Mouse (Mus musculus): ENCODE results near the gene Ube2e2. TPM values are rescaled to one million over a fixed set of nuclear protein-coding genes. Genes with fewer than 3 reads are reported as not detected.
"Not testable (repeated sequence)": the region's sequence is repeated elsewhere in the genome, so short reads cannot be mapped to it uniquely, and the experiment has no call there.

Ube2e2 gene
- polyA plus RNA-seq, 1 experiment from 2014 or later: 117 TPM

DNA sequence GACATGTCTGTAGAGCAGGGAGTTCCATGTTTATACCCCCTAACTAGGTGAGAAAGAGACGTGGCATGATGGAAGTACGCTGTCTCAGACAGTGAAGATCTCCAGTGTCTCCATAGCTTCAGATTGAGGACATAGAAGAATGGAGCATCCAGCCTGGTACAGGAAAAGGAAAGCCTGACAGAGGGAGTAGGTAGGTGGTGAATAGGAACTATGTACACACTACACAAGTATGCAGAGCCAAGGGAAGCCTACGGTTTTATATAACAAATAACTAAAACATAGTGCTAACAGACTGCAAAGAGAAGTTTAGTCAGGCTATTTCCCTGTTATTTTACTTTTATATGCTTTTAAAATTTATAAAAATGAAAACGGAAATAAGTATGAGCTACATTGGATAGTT lies 312.3 kb downstream of the Ube2e2 start:
- Histone ChIP-seq H3K27me3 (no peaks in the 10 kb centered on the region), H3K4me1 (peaks cover 2% of the 10 kb centered on the region; the same call in 1 of the 2 replicates), H3K4me2 (replicated peaks) (no peak overlapping the region), H3K4me3 (no peak overlapping the region), H3K36me3 (no peaks in the 10 kb centered on the region), H3K9ac (replicated peaks) (no peak overlapping the region), H3K9me3 (no peaks in the 10 kb centered on the region), H3K27ac (replicated peaks) (no peak overlapping the region)
- 91% methylated on average over 4 of the region's 4 CpGs for WGBS
- ATAC-seq (replicated peaks): no peak

DNA sequence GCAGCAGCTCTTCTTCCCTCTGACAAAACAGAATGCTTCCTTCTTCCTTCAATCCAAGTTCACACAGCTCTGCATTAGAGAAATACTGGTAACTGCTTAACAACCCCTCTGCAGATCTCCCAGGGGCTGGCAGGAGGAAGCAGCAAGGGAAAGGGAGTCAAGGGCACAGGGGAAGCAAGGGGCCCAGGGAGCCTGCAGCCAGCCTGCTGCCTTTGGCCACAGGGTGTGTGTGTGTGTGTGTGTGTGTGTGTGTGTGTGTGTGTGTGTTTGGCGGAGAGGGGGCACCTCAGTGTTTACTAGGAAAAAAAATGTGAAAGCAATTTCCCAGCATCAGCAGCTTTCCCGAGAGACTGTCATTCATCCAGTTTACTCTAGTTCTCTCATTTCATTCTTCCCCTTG lies 319.3 kb downstream of the Ube2e2 start:
- Histone ChIP-seq H3K9me3 (no peaks in the 10 kb centered on the region), H3K4me3 (no peak overlapping the region), H3K4me1 (peaks cover 16% of the 10 kb centered on the region), H3K27me3 (no peaks in the 10 kb centered on the region), H3K36me3 (no peaks in the 10 kb centered on the region), H3K27ac (replicated peaks) (no peak overlapping the region), H3K9ac (replicated peaks) (no peak overlapping the region), H3K4me2 (replicated peaks) (no peak overlapping the region)
- no peak for ATAC-seq (replicated peaks)
- 62% methylated on average over 1 of the region's 2 CpGs for WGBS

DNA sequence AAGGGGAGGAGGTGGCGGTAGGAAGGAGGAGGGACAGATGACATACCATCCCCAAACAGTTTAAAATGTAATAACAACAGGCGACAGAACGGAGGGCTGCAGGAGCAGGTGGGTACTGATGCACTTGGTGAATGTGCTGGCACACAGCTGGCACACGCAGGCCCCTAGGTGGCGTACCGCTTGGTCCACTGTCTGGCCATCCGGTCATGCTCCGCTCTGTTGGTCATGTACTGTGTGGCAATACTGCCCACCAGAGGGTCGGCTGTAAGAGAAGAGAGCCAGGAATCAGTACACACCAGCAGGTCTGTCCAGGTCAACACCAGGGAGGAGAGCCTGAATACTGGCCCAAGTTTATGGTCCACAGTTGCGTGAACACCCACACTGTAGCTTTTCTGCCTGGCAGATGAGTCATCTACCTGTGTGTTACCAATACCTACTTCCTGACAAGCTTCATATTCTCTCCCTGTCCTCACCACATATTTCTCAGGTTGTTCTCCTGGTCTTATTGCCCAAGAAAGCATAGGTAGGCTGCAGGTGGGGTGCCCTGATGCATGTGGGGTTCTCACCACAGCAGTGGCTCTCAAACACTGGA lies 319.8 kb downstream of the Ube2e2 start:
- Histone ChIP-seq H3K9ac (replicated peaks) (no peak overlapping the region), H3K9me3 (no peaks in the 10 kb centered on the region), H3K36me3 (no peaks in the 10 kb centered on the region), H3K4me3 (no peak overlapping the region), H3K4me1 (peaks cover 16% of the 10 kb centered on the region), H3K27me3 (no peaks in the 10 kb centered on the region), H3K27ac (replicated peaks) (no peak overlapping the region), H3K4me2 (replicated peaks) (no peak overlapping the region)
- 55% methylated on average over 10 of the region's 10 CpGs for WGBS
- peak; percentile 61 for ATAC-seq (replicated peaks)

GRCm38 (mm10) chr14:18573286-18573956 lies 320.6 kb downstream of the Ube2e2 start:
- no peaks in the 10 kb centered on the region for H3K9me3 ChIP-seq
- H3K36me3 ChIP-seq: no peaks in the 10 kb centered on the region
- no peak overlapping the region for H3K4me2 ChIP-seq (replicated peaks)
- 13% methylated on average over 4 of the region's 4 CpGs for WGBS
- no peaks in the 10 kb centered on the region for H3K27me3 ChIP-seq
- no peak overlapping the region for H3K4me3 ChIP-seq
- no peak overlapping the region for H3K27ac ChIP-seq (replicated peaks)
- peaks cover 16% of the 10 kb centered on the region for H3K4me1 ChIP-seq
- peak; percentile 87 for ATAC-seq (replicated peaks)
- no peak overlapping the region for H3K9ac ChIP-seq (replicated peaks)

- Histone ChIP-seq H3K27ac (replicated peaks) (no peak overlapping the region), H3K4me1 (peaks cover 16% of the 10 kb centered on the region), H3K9me3 (no peaks in the 10 kb centered on the region), H3K4me3 (no peak overlapping the region), H3K36me3 (no peaks in the 10 kb centered on the region), H3K4me2 (replicated peaks) (no peak overlapping the region), H3K27me3 (no peaks in the 10 kb centered on the region), H3K9ac (replicated peaks) (no peak overlapping the region)
- peak; percentile 18; the same call in 1 of the 2 replicates for ATAC-seq (replicated peaks)
- WGBS: 15% methylated on average over 4 of the region's 4 CpGs
Measured at GRCm38 (mm10) chr14:18572852-18573251, 321.2 kb downstream of the Ube2e2 start.

DNA sequence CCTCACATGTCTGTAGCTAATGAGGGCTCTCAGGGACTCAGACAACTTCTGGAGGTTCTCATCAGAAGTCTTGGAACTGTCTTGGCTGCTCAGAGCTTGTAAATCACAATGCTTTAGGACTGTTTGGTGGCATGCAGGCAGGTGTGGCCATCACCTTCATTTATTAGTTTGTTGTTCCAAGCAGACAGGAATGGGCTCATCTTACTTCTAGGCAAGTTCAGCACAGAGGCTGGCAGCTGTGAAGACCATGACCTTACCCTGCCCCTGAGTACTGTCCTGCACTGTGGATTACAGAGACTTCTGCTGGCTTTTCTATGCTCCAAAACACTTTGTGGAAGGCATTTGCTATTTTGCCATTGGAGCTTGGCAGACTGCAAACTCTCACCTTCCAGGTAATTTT lies 324.5 kb downstream of the Ube2e2 start:
- no peak overlapping the region for H3K4me2 ChIP-seq (replicated peaks)
- no peak for ATAC-seq (replicated peaks)
- H3K27me3 ChIP-seq: no peaks in the 10 kb centered on the region

DNA sequence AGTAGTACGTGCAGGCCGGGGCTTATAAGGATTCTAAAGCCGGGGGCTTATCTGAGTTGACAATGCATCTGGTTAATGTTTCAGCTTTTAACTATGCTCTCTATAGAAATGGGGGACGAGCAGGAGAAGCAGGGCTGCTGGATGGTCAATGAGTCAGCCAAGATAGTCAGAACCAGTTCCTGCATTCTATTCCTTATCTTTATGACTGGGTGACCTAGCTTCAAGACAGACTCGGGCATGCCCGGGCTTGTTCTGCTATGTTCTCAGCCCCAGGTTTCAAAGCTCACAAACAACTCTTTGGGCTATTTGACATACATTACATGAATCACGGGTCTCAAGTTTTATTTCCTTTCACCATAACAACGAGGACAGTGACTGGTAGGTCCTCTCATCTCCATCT lies 329.1 kb downstream of the Ube2e2 start:
- ATAC-seq (replicated peaks): not testable (repeated sequence)

More for the DNA sequence above, 324.5 kb downstream of the Ube2e2 start:
- Histone ChIP-seq H3K27ac (replicated peaks) (no peak overlapping the region), H3K4me3 (no peak overlapping the region), H3K9me3 (no peaks in the 10 kb centered on the region), H3K9ac (replicated peaks) (no peak overlapping the region), H3K4me1 (peaks cover 16% of the 10 kb centered on the region), H3K36me3 (no peaks in the 10 kb centered on the region)

DNA sequence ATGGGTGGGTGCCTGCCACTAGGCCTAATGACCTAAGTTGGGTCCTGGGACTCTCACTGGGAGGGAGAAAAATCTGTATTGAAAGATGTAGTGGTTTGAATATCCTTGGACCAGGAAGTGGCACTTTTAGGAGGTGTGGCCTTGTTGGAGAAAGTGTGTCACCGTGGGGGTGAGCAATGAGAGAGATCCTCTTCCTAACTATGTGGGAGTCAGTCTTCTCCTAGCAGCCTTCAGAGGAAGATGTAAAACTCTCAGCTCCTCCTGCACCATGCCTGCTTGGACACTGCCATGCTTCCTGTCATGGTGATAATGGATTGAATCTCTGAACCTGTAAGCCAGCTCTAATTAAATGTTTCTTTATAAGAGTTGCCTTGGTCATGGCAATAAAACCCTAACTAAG lies 338.8 kb downstream of the Ube2e2 start:
- WGBS: 58% methylated on average over 1 of the region's 1 CpGs
- ATAC-seq (replicated peaks): no peak
- Histone ChIP-seq H3K9ac (replicated peaks) (no peak overlapping the region), H3K36me3 (no peaks in the 10 kb centered on the region), H3K27ac (replicated peaks) (no peak overlapping the region), H3K27me3 (no peaks in the 10 kb centered on the region), H3K4me1 (peaks cover 10% of the 10 kb centered on the region), H3K4me2 (replicated peaks) (no peak overlapping the region), H3K9me3 (no peaks in the 10 kb centered on the region), H3K4me3 (no peak overlapping the region)

More for the DNA sequence above, 329.1 kb downstream of the Ube2e2 start:
- H3K4me3 ChIP-seq; H3K27ac ChIP-seq (replicated peaks); H3K4me1 ChIP-seq; H3K9ac ChIP-seq (replicated peaks); H3K27me3 ChIP-seq; H3K36me3 ChIP-seq; H3K4me2 ChIP-seq (replicated peaks); H3K9me3 ChIP-seq: not testable (repeated sequence)
- WGBS: 91% methylated on average over 8 of the region's 8 CpGs

- no peaks in the 10 kb centered on the region for H3K36me3 ChIP-seq
- H3K4me2 ChIP-seq (replicated peaks): no peak overlapping the region
- no peaks in the 10 kb centered on the region for H3K27me3 ChIP-seq
- H3K9me3 ChIP-seq: no peaks in the 10 kb centered on the region
- H3K4me1 ChIP-seq: peaks cover 10% of the 10 kb centered on the region
- 36% methylated on average over 2 of the region's 2 CpGs for WGBS
- no peak overlapping the region for H3K27ac ChIP-seq (replicated peaks)
- H3K4me3 ChIP-seq: no peak overlapping the region
- 0 out of 2 replicates have a peak, but pooled peaks have one; percentile 13 for ATAC-seq (replicated peaks)
- H3K9ac ChIP-seq (replicated peaks): no peak overlapping the region
Measured at GRCm38 (mm10) chr14:18554627-18554988, 339.5 kb downstream of the Ube2e2 start.

GRCm38 (mm10) chr14:18553987-18554626 lies 340.0 kb downstream of the Ube2e2 start:
- no peak overlapping the region for H3K4me3 ChIP-seq
- H3K4me2 ChIP-seq (replicated peaks): no peak overlapping the region
- 18% methylated on average over 3 of the region's 3 CpGs for WGBS
- H3K9me3 ChIP-seq: no peaks in the 10 kb centered on the region
- no peaks in the 10 kb centered on the region for H3K27me3 ChIP-seq
- no peak overlapping the region for H3K27ac ChIP-seq (replicated peaks)
- H3K4me1 ChIP-seq: peaks cover 10% of the 10 kb centered on the region
- H3K36me3 ChIP-seq: no peaks in the 10 kb centered on the region
- ATAC-seq (replicated peaks): 0 out of 2 replicates have a peak, but pooled peaks have one; percentile 38
- H3K9ac ChIP-seq (replicated peaks): no peak overlapping the region

- Histone ChIP-seq H3K9ac (replicated peaks) (no peak overlapping the region), H3K4me2 (replicated peaks) (no peak overlapping the region), H3K36me3 (no peaks in the 10 kb centered on the region), H3K27ac (replicated peaks) (no peak overlapping the region), H3K9me3 (no peaks in the 10 kb centered on the region), H3K4me1 (no peaks in the 10 kb centered on the region), H3K4me3 (no peak overlapping the region), H3K27me3 (no peaks in the 10 kb centered on the region)
- no peak for ATAC-seq (replicated peaks)
- 74% methylated on average over 5 of the region's 5 CpGs for WGBS
Measured at GRCm38 (mm10) chr14:18547541-18547940, 346.5 kb downstream of the Ube2e2 start.

DNA sequence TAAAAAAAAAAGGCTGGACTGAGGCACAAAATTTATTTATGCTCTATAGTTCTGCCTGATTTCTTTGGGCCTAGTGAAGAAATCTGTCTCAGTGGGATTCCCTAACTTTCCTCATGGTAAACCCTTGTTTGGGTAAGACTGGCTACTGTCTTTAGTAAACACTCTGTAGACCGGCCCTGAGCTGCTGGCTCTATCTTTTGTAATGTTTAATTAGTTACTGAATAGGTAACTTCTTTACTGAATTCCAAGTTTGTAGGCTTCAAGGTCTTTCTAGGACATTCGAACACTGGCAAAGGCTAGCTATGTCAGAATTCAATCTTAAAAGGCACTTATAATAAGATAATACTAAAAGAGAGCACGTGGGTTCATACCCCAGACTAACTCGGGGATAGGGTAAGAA lies 355.0 kb downstream of the Ube2e2 start:
- not testable (repeated sequence) for H3K27me3 ChIP-seq; H3K36me3 ChIP-seq; H3K9ac ChIP-seq (replicated peaks); H3K27ac ChIP-seq (replicated peaks); H3K9me3 ChIP-seq; ATAC-seq (replicated peaks); H3K4me3 ChIP-seq; H3K4me1 ChIP-seq; H3K4me2 ChIP-seq (replicated peaks)
- 70% methylated on average over 4 of the region's 4 CpGs for WGBS

Data from forebrain, embryonic 15.5 days (tissue).